Mouse (Mus musculus) stomach, postnatal 0 days (tissue): Measurements from ENCODE around the gene Adora2a. TPM values are rescaled to one million over a fixed set of nuclear protein-coding genes. Genes with fewer than 3 reads are reported as not detected.
A peak's percentile ranks its signal among the peaks of the same experiment; 100 is the strongest.
"Not testable (repeated sequence)": the region's sequence is repeated elsewhere in the genome, so short reads cannot be mapped to it uniquely, and the experiment has no call there.

Experiments
- ATAC-seq: fragments of 200-750 bp; cut with Nextera tagmentation; 2 replicates; pipeline ENCODE4 v1.8.0; 2017; ENCODE audit not compliant: low FRiP score, low TSS enrichment
- DNase-seq: peaks from one replicate; pipeline ENCODE4 v3.0.0-alpha.2; 2016; ENCODE audit warnings: low spot score
- H3K27ac ChIP-seq: fragments of 300-500 bp; sonication (generic); replicated peaks from 2 replicates; pipeline ENCODE4 v1.5.1; 2014; ENCODE audit warnings: mild to moderate bottlenecking, control low read depth
- H3K27me3 ChIP-seq: fragments of 300-500 bp; sonication (generic); 2 replicates; pipeline ENCODE4 v1.6.1; 2014; ENCODE audit warnings: low read length; ENCODE audit not compliant: control insufficient read depth, insufficient read depth
- H3K36me3 ChIP-seq: fragments of 300-500 bp; sonication (generic); 2 replicates; pipeline ENCODE4 v1.6.1; 2014; ENCODE audit warnings: low read length, mixed read lengths; ENCODE audit not compliant: control insufficient read depth, insufficient read depth
- H3K4me1 ChIP-seq: fragments of 300-500 bp; sonication (generic); replicated peaks from 2 replicates; pipeline ENCODE4 v1.6.1; 2014; ENCODE audit warnings: antibody characterized with exemption; ENCODE audit not compliant: control insufficient read depth, insufficient read depth
- H3K4me2 ChIP-seq: fragments of 300-500 bp; sonication (generic); replicated peaks from 2 replicates; pipeline ENCODE4 v1.6.1; 2014; ENCODE audit warnings: low read depth, mild to moderate bottlenecking, control low read depth, moderate library complexity
- H3K4me3 ChIP-seq: fragments of 300-500 bp; sonication (generic); 2 replicates; pipeline ENCODE4 v1.5.1; 2014; ENCODE audit warnings: low read depth, low read length, control low read depth
- H3K9ac ChIP-seq: fragments of 300-500 bp; sonication (generic); 2 replicates; pipeline ENCODE4 v1.6.1; 2014; ENCODE audit warnings: mild to moderate bottlenecking, low read length, control low read depth, mixed read lengths
- H3K9me3 ChIP-seq: fragments of 300-500 bp; sonication (generic); 2 replicates; pipeline ENCODE4 v1.6.1; 2016; ENCODE audit warnings: low read length; ENCODE audit not compliant: control insufficient read depth
- CTCF ChIP-seq: IDR thresholded peaks from 2 replicates; pipeline ENCODE4 v1.5.1; 2016; ENCODE audit warnings: antibody characterized with exemption, low read depth, mild to moderate bottlenecking, moderate library complexity
- EP300 ChIP-seq: optimal IDR thresholded peaks from 2 replicates; pipeline ENCODE3; 2016; ENCODE audit warnings: antibody characterized with exemption
- WGBS: fragments of 180-500 bp; shearing (Covaris S2); extraction: QIAGEN DNeasy Blood & Tissue Kit; methylation state at CpG from one replicate; pipeline ENCODE4 v1.1.7; 2014; 5-methylcytosine and 5-hydroxymethylcytosine counted together
- polyA plus RNA-seq: library from polyadenylated mRNA; unstranded; fragments of >200 nt; fragmentation: Nextera tagmentation; extraction: Ambion mirVana; gene quantifications from 2 replicates; pipeline ENCODE4 v1.2.1, GENCODE M21; 2015

The Adora2a gene
- polyA plus RNA-seq, 1 experiment from 2014 or later = 0.82 TPM

DNA sequence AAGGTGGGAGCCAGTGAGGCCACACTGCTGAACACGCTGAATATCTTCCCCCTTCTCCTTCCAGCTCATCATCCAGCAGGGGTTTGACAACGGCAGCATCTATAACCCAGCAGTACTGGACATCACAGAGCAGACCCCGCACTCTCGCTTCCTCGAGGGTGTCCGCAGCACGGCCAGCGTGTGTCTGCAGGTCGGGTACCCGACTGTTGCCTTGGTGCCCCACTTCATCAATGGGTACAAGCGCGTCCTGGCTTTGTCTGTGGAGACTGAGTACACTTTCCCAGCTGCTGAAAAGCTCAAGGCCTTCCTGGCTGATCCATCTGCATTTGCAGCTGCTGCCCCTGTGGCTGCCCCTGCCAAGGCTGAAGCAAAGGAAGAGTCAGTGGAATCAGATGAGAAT, 35.9 kb downstream of the Adora2a start:
- 95% methylated on average over 12 of the region's 12 CpGs for WGBS
- H3K27ac ChIP-seq = no peak overlapping the region
- H3K27me3 ChIP-seq = no peaks in the 10 kb centered on the region
- no peaks in the 10 kb centered on the region for H3K4me1 ChIP-seq
- H3K36me3 ChIP-seq = no peaks in the 10 kb centered on the region
- ATAC-seq = no peak
- TF ChIP-seq CTCF (no peak), EP300 (no peak)
- no peak for DNase-seq
- no peaks in the 10 kb centered on the region for H3K9me3 ChIP-seq
- no peak overlapping the region for H3K4me2 ChIP-seq
- no peak overlapping the region for H3K4me3 ChIP-seq
- no peak overlapping the region for H3K9ac ChIP-seq

DNA sequence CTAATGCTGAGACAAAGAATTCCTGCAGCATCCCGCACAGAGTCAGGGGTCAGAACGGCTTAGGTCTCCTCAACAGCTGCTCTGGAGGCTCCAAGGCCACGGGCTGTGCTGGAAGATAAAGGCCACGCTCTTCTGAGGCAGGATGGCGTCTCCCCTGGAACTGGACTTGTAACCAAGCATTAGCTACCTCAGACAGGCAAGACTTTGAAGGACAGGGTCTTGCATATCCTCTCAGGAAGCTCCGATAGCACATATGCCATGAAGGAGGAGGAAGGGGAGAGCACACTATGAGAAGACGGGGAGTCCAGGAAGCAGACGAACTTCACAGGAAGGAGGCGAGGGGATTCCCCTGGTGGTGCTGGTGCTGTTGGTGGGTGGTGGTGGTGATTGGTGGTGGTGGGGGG, 37.2 kb downstream of the Adora2a start:
- not testable (repeated sequence) for H3K4me1 ChIP-seq, H3K9me3 ChIP-seq, H3K4me2 ChIP-seq, H3K9ac ChIP-seq, H3K27me3 ChIP-seq, H3K27ac ChIP-seq, DNase-seq, H3K4me3 ChIP-seq, ATAC-seq, H3K36me3 ChIP-seq
- 57% methylated on average over 8 of the region's 9 CpGs for WGBS

DNA sequence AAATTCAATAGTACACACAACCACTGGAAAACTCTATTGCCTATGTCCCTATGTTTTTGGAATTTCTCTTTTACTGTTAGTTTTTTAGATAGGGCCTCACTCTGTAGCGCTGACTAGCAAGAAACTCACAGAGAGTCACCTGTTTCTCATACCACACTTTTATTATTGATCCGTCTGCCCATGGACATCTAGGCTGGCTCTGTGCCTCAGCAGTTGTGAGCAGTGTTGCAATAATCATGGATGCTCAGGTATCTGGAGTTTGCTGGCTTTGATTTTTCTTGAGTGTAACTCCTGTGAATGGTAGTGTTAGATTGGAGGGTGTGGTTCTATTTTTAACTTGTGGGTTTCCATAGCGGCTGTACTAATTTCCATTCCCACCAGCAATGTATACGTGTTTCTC, 38.7 kb downstream of the Adora2a start:
- no peak for DNase-seq
- no peak for ATAC-seq
- Histone ChIP-seq H3K36me3 (no peaks in the 10 kb centered on the region), H3K27me3 (no peaks in the 10 kb centered on the region), H3K4me2 (no peak overlapping the region), H3K4me3 (no peak overlapping the region), H3K9ac (no peak overlapping the region), H3K9me3 (no peaks in the 10 kb centered on the region), H3K4me1 (no peaks in the 10 kb centered on the region), H3K27ac (no peak overlapping the region)
- 65% methylated on average over 4 of the region's 4 CpGs for WGBS
- TF ChIP-seq EP300 = no peak
- TF ChIP-seq CTCF = no peak

DNA sequence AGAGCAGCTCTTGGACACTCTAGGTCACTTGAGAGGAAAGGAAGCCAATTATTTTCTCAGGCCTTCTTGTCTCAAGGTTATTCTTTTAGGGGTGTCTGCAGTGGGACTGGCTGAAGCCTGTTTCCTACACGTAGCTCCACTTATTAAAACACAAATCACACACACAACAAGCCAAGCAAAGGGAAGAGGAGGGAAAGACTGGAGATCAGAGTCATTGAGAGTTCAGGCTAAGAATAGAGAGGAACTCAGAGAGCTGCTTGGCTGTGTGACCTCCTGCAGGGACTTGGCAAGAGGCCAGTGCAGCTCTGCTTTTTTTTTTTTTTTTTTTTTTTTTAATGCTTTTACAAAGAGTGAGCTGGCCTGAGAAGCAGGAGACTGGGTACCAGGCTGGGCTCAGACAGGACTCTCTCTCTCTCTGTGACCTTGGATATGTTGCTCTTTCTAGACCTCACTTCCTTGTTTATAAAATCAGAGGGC, 47.6 kb downstream of the Adora2a start:
- H3K27ac ChIP-seq, H3K4me1 ChIP-seq, H3K9me3 ChIP-seq, H3K4me3 ChIP-seq, H3K9ac ChIP-seq, H3K4me2 ChIP-seq, H3K27me3 ChIP-seq, H3K36me3 ChIP-seq: not testable (repeated sequence)
- ATAC-seq (peak; percentile 83), DNase-seq (peak; percentile 18)
- 15% methylated on average over 1 of the region's 1 CpGs for WGBS

DNA sequence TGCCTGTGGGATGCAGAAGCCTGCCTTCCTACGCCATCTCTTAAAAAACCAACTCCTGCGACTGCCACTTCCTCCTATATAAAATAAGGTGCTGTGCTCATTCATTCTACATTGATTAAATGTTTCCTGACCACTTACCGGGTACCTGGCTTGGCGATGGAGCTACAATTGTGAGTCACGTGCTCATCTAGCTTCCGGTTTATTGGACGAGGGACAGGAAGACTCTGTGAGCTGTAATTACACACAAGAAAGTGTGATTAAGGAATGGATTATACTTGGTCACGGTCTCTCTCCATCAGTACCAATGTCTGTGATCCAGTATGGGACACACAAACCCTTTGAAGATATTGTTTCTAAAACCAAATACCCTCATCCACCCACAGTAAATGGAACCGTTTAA, 48.1 kb downstream of the Adora2a start:
- H3K4me3 ChIP-seq = no peak overlapping the region
- H3K4me1 ChIP-seq = no peaks in the 10 kb centered on the region; the same call in 1 of the 2 replicates
- H3K27ac ChIP-seq = no peak overlapping the region
- WGBS = 78% methylated on average over 9 of the region's 9 CpGs
- H3K9me3 ChIP-seq = no peaks in the 10 kb centered on the region
- H3K4me2 ChIP-seq = no peak overlapping the region
- H3K27me3 ChIP-seq = no peaks in the 10 kb centered on the region
- TF ChIP-seq EP300 (no peak), CTCF (no peak)
- no peak overlapping the region for H3K9ac ChIP-seq
- H3K36me3 ChIP-seq = no peaks in the 10 kb centered on the region
- DNase-seq = no peak
- ATAC-seq = peak; percentile 21; the same call in 1 of the 2 replicates

DNA sequence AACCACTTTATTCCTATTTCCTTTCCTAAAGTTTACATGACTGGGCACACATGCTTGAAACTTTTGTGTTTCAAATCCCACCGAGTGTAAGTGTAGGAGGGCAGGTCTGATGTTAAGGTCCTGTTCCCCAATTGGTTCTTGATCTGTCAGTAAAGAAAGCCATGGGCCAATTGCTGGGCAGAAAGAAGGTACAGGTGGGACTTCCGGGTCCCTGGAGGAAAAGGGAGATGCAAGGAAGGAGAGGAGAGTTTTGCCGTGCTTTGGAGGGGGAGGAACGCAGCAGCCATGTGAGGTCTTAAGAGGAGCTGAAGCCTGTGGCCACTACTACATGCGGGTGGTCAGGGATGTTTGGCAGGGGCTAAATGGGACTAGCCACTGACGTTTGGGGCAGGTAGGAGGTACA, 48.6 kb downstream of the Adora2a start:
- DNase-seq (no peak), ATAC-seq (no peak)
- no peaks in the 10 kb centered on the region; the same call in 1 of the 2 replicates for H3K4me1 ChIP-seq
- H3K9ac ChIP-seq = no peak overlapping the region
- no peaks in the 10 kb centered on the region for H3K36me3 ChIP-seq
- no peaks in the 10 kb centered on the region for H3K27me3 ChIP-seq
- no peak overlapping the region for H3K4me3 ChIP-seq
- no peaks in the 10 kb centered on the region for H3K9me3 ChIP-seq
- no peak overlapping the region for H3K4me2 ChIP-seq
- WGBS = 51% methylated on average over 6 of the region's 6 CpGs
- H3K27ac ChIP-seq = no peak overlapping the region
- TF ChIP-seq CTCF = no peak
- no peak for TF ChIP-seq EP300

DNA sequence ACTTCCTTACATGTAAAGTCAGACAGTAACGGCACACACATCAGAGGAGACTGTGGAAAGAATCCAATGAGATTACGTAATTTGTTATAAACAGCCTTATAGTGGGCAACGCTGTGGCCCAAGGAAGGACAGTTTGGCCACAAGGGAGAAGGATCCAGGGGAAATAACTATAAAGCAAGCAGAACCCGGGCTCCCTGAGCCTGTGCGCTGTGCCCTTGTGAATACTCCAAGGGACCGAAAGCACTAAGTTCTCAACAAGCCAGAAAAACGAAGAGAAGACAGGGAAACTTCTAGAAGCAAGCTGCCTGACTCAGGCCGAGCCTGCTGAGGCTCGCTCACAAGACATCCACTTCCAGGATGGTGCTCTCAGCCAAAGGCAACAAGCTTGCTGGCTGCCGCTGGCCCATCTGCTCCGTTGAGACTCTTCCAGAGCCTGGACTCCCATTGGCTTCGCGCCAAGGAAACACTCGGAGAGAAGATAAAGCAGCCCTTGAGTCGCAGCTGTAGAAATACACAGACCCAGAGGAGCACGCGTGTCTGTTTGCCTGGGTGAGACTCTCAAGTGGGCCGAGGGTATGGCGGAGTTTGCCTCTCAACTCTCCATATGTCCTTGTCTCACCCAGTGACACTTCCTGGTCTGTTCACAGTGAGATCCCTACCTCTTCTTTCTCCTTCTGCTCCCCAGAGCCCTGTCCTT, 57.1 kb downstream of the Adora2a start:
- not testable (repeated sequence) for H3K27ac ChIP-seq, H3K27me3 ChIP-seq, H3K36me3 ChIP-seq, H3K9me3 ChIP-seq, DNase-seq, H3K4me2 ChIP-seq, H3K9ac ChIP-seq, H3K4me1 ChIP-seq, H3K4me3 ChIP-seq
- ATAC-seq = 0 out of 2 replicates have a peak, but pooled peaks have one; percentile 29
- WGBS = 54% methylated on average over 12 of the region's 19 CpGs
